Mouse (Mus musculus) B cell, adult (primary cell): Measurements from ENCODE around the gene Epm2aip1. TPM values are rescaled to one million over a fixed set of nuclear protein-coding genes. Genes with fewer than 3 reads are reported as not detected.

Source experiments
- total RNA-seq: library from RNA; stranded (reverse); gene quantifications from 4 replicates; pipeline ENCODE4 v1.2.4, GENCODE M21; 2023; ENCODE audit not compliant: inconsistent age

Gene Epm2aip1
- 24.0 to 26.8 TPM (median 24.9 TPM) in 4 replicates for total RNA-seq

GRCm38 (mm10) chr9:111271434-111272160, at the start of gene Epm2aip1, which contains the start of gene Mlh1:
Epm2aip1 (plus strand) TSS chr9:111271929.
Mlh1 (minus strand) TSS chr9:111271791.

GRCm38 (mm10) chr9:111311031-111311842, 39.5 kb downstream of the Epm2aip1 start, which contains the start of gene Trank1:
Trank1 (plus strand) TSS chr9:111311739.

Other genes with a start within 250 kb of the Epm2aip1 start
- 2.6 to 4.7 TPM (median 4.4 TPM) in 4 replicates for gene Ccrl2, start 214.4 kb upstream of the Epm2aip1 start, total RNA-seq
- 25.1 to 33.3 TPM (median 28.5 TPM) in 4 replicates for gene Lrrfip2, start 154.3 kb upstream of the Epm2aip1 start, total RNA-seq
- gene Mlh1, start 138 bp upstream of the Epm2aip1 start, total RNA-seq = 47.7 to 55.3 TPM (median 52.0 TPM) in 4 replicates
- not detected in 4 replicates for gene Trank1, start 39.8 kb downstream of the Epm2aip1 start, total RNA-seq
- not detected in 4 replicates for gene Dclk3, start 167.2 kb downstream of the Epm2aip1 start, total RNA-seq